Mouse (Mus musculus): ENCODE data around the gene Gtpbp3.

Gtpbp3 gene

DNA sequence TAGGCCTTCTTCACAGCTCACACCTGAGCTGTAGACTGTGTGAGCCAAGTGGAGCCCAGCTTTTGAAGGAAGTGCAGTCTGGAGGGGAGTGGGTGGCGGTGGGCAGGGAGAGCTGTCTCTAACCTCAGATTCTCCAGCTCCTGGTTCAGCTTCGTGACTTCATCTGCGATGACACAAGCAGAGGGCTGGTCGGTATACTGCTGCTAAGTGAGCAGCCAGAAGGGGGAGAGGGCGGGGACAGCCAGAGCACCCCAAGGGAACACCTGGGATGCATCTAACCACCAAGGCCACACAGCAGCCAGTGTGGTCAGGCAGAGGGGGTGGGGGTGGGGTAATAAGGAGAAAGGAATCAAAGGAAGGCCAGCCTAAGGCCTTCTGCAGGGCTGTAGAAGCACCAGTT is 47.8 kb downstream of the Gtpbp3 start:
- no peak for DNase-seq (ENCODE audit: low spot score)

DNA sequence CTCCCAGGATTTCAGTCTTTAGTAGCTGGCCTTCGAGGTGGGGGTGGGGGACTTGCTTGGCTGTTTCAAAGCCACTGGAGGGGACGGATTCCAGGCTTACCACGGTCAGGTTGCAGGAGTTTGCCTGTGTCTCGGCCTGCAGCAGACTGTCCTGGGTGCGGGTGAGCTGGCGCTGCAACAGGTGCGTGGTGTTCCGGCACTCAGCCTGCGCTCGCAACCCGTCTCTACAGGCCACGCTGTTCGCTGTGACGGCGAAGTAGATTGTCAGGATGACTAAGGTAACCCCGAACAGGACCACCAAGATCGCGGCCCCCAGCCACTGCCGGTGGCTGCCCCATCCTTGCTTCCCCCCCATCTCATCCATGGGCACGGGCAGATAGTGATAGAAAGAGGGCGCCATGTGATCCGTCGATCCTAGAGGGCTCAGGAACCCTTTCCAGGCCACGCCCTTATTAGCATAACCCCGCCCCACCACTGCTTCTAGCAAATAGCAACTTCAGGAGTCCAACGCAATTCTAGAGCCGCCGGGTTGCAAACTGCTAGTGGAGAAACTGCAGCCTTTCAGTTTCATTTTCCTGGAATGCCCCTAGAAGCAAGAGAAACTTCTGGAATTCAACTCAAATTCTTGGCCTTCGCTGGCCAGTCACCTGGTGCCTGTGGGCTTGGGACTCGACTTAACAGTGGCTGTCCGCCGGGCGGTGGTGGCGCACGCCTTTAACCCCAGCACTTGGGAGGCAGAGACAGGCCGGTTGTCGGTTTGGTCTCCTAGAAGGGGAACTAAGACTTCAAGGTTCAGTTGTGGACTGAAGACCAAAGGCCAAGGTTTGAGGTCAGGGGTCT is 49.3 kb downstream of the Gtpbp3 start, which contains the start of gene Bst2:
Gene Bst2, minus strand, starts transcription at position 429 of the 840 bp plus-strand sequence.
- DNase-seq (ENCODE audit: low spot score): peak; percentile 49

DNA sequence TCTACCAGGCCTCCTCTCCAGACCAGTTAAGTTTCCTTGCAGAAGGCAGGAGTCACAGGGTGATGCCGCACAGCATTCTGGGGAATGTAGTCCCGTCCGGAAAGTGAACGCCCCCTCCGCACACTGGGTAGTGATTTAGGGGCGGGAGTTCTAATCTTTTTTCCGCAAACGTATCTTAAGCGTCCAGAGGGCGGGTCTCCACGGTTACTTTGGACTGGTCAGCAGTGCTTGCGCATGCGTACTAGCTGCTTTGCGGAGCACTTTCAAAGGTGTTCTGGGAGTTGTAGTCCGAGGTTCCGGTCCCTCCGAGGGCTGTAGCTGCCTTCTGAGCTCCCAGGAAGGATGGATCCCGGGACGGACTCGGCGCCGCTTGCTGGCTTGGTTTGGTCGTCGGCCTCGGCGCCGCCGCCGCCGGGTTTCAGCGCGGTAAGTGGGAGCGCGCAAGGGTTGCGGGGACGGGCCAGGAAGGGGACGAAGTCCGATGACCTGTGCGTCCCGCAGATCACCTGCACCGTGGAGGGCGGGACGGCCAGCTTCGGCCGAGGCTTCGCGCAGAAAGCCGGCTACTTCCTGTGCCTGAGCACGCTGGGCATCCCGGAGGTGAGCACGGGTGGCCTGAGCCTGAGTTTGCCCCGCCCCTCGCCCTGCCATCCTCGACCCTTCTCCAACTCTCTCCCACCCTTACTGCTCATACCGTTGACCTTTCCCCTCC is 54.9 kb downstream of the Gtpbp3 start, which contains the start of gene Mvb12a:
Gene Mvb12a, plus strand, starts transcription at position 291 of the 712 bp plus-strand sequence.
- DNase-seq (ENCODE audit: low spot score): peak; percentile 71

DNA sequence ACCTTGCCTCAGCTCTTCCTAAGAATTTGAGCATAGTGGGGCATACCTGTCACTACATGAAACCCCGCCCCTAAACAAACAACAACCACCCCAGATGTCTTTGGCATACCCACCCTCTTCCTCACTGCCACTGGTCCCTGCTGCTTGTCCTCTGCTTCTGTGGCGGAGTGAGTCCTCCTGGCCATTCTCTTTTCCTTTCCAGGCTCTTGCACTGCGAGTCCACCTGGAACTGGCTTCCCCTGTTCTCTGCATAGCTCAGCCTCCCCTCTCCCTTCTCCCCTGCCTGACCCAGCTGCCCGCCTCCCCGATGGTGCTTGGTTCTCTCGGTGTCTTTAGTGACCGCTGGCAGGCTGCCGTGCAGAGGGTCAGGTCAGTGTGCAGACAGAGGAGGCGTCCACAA is 55.9 kb downstream of the Gtpbp3 start:
- DNase-seq (ENCODE audit: low spot score): no peak

DNA sequence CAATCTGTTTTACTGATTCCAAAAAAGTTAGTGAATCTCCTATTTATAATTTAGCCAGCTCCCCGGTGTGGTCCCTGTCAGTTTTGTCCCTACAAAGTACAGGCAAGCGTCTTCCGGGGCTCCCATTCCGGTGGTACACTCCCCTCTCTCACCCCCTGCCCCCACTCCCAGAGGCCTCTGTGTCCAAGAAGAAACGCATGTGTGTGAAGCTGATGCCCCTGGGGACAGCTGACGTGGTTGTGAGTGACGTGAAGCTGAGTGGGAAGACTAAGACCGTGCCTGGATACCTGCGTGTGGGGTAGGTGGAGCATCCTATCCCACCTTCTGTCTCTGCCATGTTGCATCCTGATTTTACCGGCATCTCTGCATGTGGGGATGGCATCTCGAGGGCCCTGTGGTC is 57.1 kb downstream of the Gtpbp3 start:
- no peak for DNase-seq (ENCODE audit: low spot score)

DNA sequence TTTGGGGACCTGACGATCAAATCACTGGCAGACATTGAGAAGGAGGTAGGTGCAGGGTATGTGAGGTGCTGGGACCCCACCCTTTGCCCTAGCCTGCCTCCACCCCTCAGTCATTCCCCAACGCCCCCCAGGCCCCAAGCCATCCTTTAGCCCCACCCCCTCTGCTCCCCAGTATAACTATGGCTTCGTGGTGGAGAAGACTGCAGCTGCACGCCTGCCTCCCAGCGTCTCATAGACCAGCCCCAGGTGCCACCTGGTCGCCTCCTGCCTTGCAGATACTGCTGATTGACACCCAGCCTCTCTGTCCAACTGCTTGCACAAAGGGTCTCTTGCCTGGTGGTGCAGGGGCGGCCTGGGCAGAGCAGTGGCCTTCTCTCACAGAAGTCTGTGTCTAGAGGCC is 59.7 kb downstream of the Gtpbp3 start:
- no peak for DNase-seq (ENCODE audit: low spot score)

All from ovary, postnatal 10 days (tissue).